Mouse (Mus musculus) CH12.LX (cell line): Measurements from ENCODE around the gene Aplp1. TPM values are rescaled to one million over a fixed set of nuclear protein-coding genes. Genes with fewer than 3 reads are reported as not detected.

Experiments
- DNase-seq: peaks from one replicate; pipeline ENCODE4 v3.0.0-alpha.2; 2013; ENCODE audit errors: extremely low read depth
- H3K27ac ChIP-seq: 2 replicates; pipeline ENCODE4 v1.5.1; 2012; ENCODE audit warnings: low read depth, mild to moderate bottlenecking, control low read depth, moderate library complexity; ENCODE audit not compliant: insufficient read depth
- H3K27me3 ChIP-seq: replicated peaks from 2 replicates; pipeline ENCODE3; 2012; ENCODE audit warnings: inconsistent platforms
- H3K36me3 ChIP-seq, 2 experiments: replicated peaks in 1 of 2; 2 replicates each; pipeline versions ENCODE3 to v1.6.1; 2012; ENCODE audit warnings: inconsistent platforms in 1 of 2, low read length in 1 of 2, mild to moderate bottlenecking in 1 of 2, mixed read lengths in 1 of 2, moderate library complexity in 1 of 2; ENCODE audit not compliant: control insufficient read depth in 1 of 2, insufficient read depth in 1 of 2
- H3K4me1 ChIP-seq, 2 experiments: 2 replicates each; pipeline ENCODE4 v1.6.1; 2012; ENCODE audit warnings: inconsistent platforms in 1 of 2, moderate library complexity in 1 of 2; ENCODE audit not compliant: insufficient read depth in 2 of 2, control insufficient read depth in 1 of 2
- H3K4me2 ChIP-seq: 2 replicates; pipeline ENCODE4 v1.6.1; 2012; ENCODE audit warnings: low read depth, mild to moderate bottlenecking, control low read depth; ENCODE audit not compliant: poor library complexity, insufficient read depth, severe bottlenecking
- H3K4me3 ChIP-seq, 3 experiments: fragments of 150-350 bp in 1 of 3; sonication (generic) in 1 of 3; replicated peaks in 1 of 3; 2 replicates each; pipeline versions ENCODE3 to v1.5.1; 2011 to 2012; ENCODE audit warnings: low read depth in 2 of 3, low read length in 2 of 3, mild to moderate bottlenecking in 2 of 3, moderate library complexity in 2 of 3, control low read depth in 1 of 3, improper control_type of control experiment in 1 of 3, inconsistent platforms in 1 of 3, mixed read lengths in 1 of 3; ENCODE audit not compliant: poor library complexity in 1 of 3
- H3K79me2 ChIP-seq: replicated peaks from 2 replicates; pipeline ENCODE4 v1.6.1; 2012; ENCODE audit warnings: mild to moderate bottlenecking, moderate library complexity; ENCODE audit not compliant: control insufficient read depth, poor library complexity, insufficient read depth, severe bottlenecking; ENCODE audit errors: extremely low read depth
- H3K9ac ChIP-seq: 2 replicates; pipeline ENCODE4 v1.6.1; 2012; ENCODE audit warnings: low read depth, mild to moderate bottlenecking, control low read depth, moderate library complexity; ENCODE audit not compliant: insufficient read depth
- H3K9me3 ChIP-seq: replicated peaks from 2 replicates; pipeline ENCODE3; 2012; ENCODE audit warnings: low read length, inconsistent platforms, mixed read lengths
- BHLHE40 ChIP-seq: IDR thresholded peaks from 2 replicates; pipeline ENCODE4 v1.6.1; 2011; ENCODE audit warnings: mild to moderate bottlenecking, low read depth, low read length, improper control_type of control experiment
- CHD1 ChIP-seq: IDR thresholded peaks from 2 replicates; pipeline ENCODE4 v1.6.1; 2012; ENCODE audit warnings: low read depth, low read length, improper control_type of control experiment, inconsistent platforms
- CHD2 ChIP-seq: IDR thresholded peaks from 2 replicates; pipeline ENCODE4 v1.6.1; 2011; ENCODE audit warnings: low read length, improper control_type of control experiment
- CTCF ChIP-seq, 2 experiments: IDR thresholded peaks in 1 of 2; conservative IDR thresholded peaks in 1 of 2; 2 replicates each; pipeline ENCODE4 v1.5.1; 2011 to 2012; ENCODE audit warnings: low read depth in 2 of 2, low read length in 2 of 2, improper control_type of control experiment in 1 of 2, inconsistent platforms in 1 of 2, mild to moderate bottlenecking in 1 of 2, moderate library complexity in 1 of 2
- E2F4 ChIP-seq: IDR thresholded peaks from 2 replicates; pipeline ENCODE4 v1.6.1; 2011; ENCODE audit warnings: low read depth, low read length, improper control_type of control experiment; ENCODE audit not compliant: insufficient replicate concordance
- ELF1 ChIP-seq: IDR thresholded peaks from 2 replicates; pipeline ENCODE4 v1.6.1; 2014; ENCODE audit warnings: low read depth, mild to moderate bottlenecking, inconsistent platforms, low read length, improper control_type of control experiment
- EP300 ChIP-seq: IDR thresholded peaks from 2 replicates; pipeline ENCODE4 v1.6.1; 2011; ENCODE audit warnings: low read length, improper control_type of control experiment
- ETS1 ChIP-seq: conservative IDR thresholded peaks from 2 replicates; pipeline ENCODE4 v1.6.1; 2012; ENCODE audit warnings: low read depth, mild to moderate bottlenecking, inconsistent platforms, low read length, improper control_type of control experiment, moderate library complexity
- GABPA ChIP-seq: IDR thresholded peaks from 2 replicates; pipeline ENCODE4 v1.6.1; 2012; ENCODE audit warnings: low read depth, low read length, improper control_type of control experiment, inconsistent platforms; ENCODE audit not compliant: insufficient replicate concordance
- HCFC1 ChIP-seq: IDR thresholded peaks from 2 replicates; pipeline ENCODE4 v1.6.1; 2012; ENCODE audit warnings: low read depth, mild to moderate bottlenecking, inconsistent platforms, low read length, improper control_type of control experiment
- IRF4 ChIP-seq: IDR thresholded peaks from 2 replicates; pipeline ENCODE4 v1.6.1; 2014; ENCODE audit warnings: low read depth, mild to moderate bottlenecking, inconsistent platforms, low read length, improper control_type of control experiment
- JUN ChIP-seq: IDR thresholded peaks from 2 replicates; pipeline ENCODE4 v1.6.1; 2011; ENCODE audit warnings: low read depth, mild to moderate bottlenecking, low read length, improper control_type of control experiment, moderate library complexity; ENCODE audit not compliant: insufficient read depth
- JUND ChIP-seq: conservative IDR thresholded peaks from 2 replicates; pipeline ENCODE4 v1.6.1; 2011; ENCODE audit warnings: low read depth, low read length, improper control_type of control experiment
- KAT2A ChIP-seq: IDR thresholded peaks from 2 replicates; pipeline ENCODE4 v1.6.1; 2012; ENCODE audit warnings: low read length, improper control_type of control experiment, inconsistent platforms; ENCODE audit not compliant: insufficient replicate concordance
- MAFK ChIP-seq: IDR thresholded peaks from 2 replicates; pipeline ENCODE4 v1.6.1; 2011; ENCODE audit warnings: low read length, improper control_type of control experiment; ENCODE audit not compliant: insufficient replicate concordance
- MAX ChIP-seq: IDR thresholded peaks from 2 replicates; pipeline ENCODE4 v1.6.1; 2011; ENCODE audit warnings: low read length, improper control_type of control experiment
- MAZ ChIP-seq: IDR thresholded peaks from 2 replicates; pipeline ENCODE4 v1.6.1; 2012; ENCODE audit warnings: low read depth, mild to moderate bottlenecking, inconsistent platforms, low read length, improper control_type of control experiment, moderate library complexity
- MEF2A ChIP-seq: IDR thresholded peaks from 2 replicates; pipeline ENCODE4 v1.6.1; 2014; ENCODE audit warnings: low read depth, mild to moderate bottlenecking, inconsistent platforms, low read length, improper control_type of control experiment, borderline replicate concordance
- MXI1 ChIP-seq: IDR thresholded peaks from 2 replicates; pipeline ENCODE4 v1.6.1; 2011; ENCODE audit warnings: mild to moderate bottlenecking, low read depth, low read length, improper control_type of control experiment
- MYC ChIP-seq: IDR thresholded peaks from 2 replicates; pipeline ENCODE4 v1.6.1; 2011; ENCODE audit warnings: low read depth, mild to moderate bottlenecking, improper control_type of control experiment, low read length
- NELFE ChIP-seq: IDR thresholded peaks from 2 replicates; pipeline ENCODE4 v1.6.1; 2011; ENCODE audit warnings: low read depth, low read length, improper control_type of control experiment
- NRF1 ChIP-seq: IDR thresholded peaks from 2 replicates; pipeline ENCODE4 v1.6.1; 2014; ENCODE audit warnings: low read depth, mild to moderate bottlenecking, inconsistent platforms, low read length, improper control_type of control experiment, moderate library complexity
- PAX5 ChIP-seq: IDR thresholded peaks from 2 replicates; pipeline ENCODE4 v1.6.1; 2012; ENCODE audit warnings: low read length, inconsistent platforms, mixed read lengths
- POLR2A ChIP-seq: IDR thresholded peaks from 2 replicates; pipeline ENCODE4 v1.6.1; 2011; ENCODE audit warnings: low read depth, mild to moderate bottlenecking, improper control_type of control experiment, low read length
- POLR2AphosphoS2 ChIP-seq: IDR thresholded peaks from 2 replicates; pipeline ENCODE4 v1.6.1; 2011; ENCODE audit warnings: low read depth, low read length, improper control_type of control experiment
- RAD21 ChIP-seq: IDR thresholded peaks from 2 replicates; pipeline ENCODE4 v1.6.1; 2011; ENCODE audit warnings: low read depth, mild to moderate bottlenecking, low read length, improper control_type of control experiment, moderate library complexity
- RCOR1 ChIP-seq: conservative IDR thresholded peaks from 2 replicates; pipeline ENCODE4 v1.6.1; 2012; ENCODE audit warnings: low read depth, mild to moderate bottlenecking, inconsistent platforms, low read length, improper control_type of control experiment
- SIN3A ChIP-seq: IDR thresholded peaks from 2 replicates; pipeline ENCODE4 v1.6.1; 2012; ENCODE audit warnings: low read length, improper control_type of control experiment, inconsistent platforms
- SMC3 ChIP-seq: IDR thresholded peaks from 2 replicates; pipeline ENCODE4 v1.6.1; 2011; ENCODE audit warnings: low read depth, low read length, improper control_type of control experiment
- TBP ChIP-seq: conservative IDR thresholded peaks from 2 replicates; pipeline ENCODE4 v1.6.1; 2011; ENCODE audit warnings: low read depth, low read length, improper control_type of control experiment
- TCF12 ChIP-seq: IDR thresholded peaks from 2 replicates; pipeline ENCODE4 v1.6.1; 2014; ENCODE audit warnings: low read depth, mild to moderate bottlenecking, inconsistent platforms, low read length, improper control_type of control experiment
- UBTF ChIP-seq: IDR thresholded peaks from 2 replicates; pipeline ENCODE4 v1.6.1; 2012; ENCODE audit warnings: low read depth, mild to moderate bottlenecking, inconsistent platforms, low read length, improper control_type of control experiment, moderate library complexity
- USF1 ChIP-seq: IDR thresholded peaks from 2 replicates; pipeline ENCODE4 v1.6.1; 2014; ENCODE audit warnings: low read depth, mild to moderate bottlenecking, inconsistent platforms, low read length, improper control_type of control experiment
- USF2 ChIP-seq: conservative IDR thresholded peaks from 2 replicates; pipeline ENCODE4 v1.6.1; 2011; ENCODE audit warnings: low read depth, low read length, improper control_type of control experiment
- ZC3H11A ChIP-seq: IDR thresholded peaks from 2 replicates; pipeline ENCODE4 v1.6.1; 2012; ENCODE audit warnings: low read depth, mild to moderate bottlenecking, inconsistent platforms, low read length, improper control_type of control experiment
- ZKSCAN1 ChIP-seq: IDR thresholded peaks from 2 replicates; pipeline ENCODE4 v1.6.1; 2012; ENCODE audit warnings: low read depth, inconsistent platforms, low read length, improper control_type of control experiment, borderline replicate concordance
- ZMIZ1 ChIP-seq: IDR thresholded peaks from 2 replicates; pipeline ENCODE4 v1.6.1; 2012; ENCODE audit warnings: low read depth, mild to moderate bottlenecking, inconsistent platforms, low read length, improper control_type of control experiment
- ZNF384 ChIP-seq: IDR thresholded peaks from 2 replicates; pipeline ENCODE4 v1.6.1; 2012; ENCODE audit warnings: low read depth, low read length, improper control_type of control experiment, inconsistent platforms
- dilution Hi-C: fragments of 300-500 bp; cut with MboI; formaldehyde crosslinking; loops from 2 replicates; pipeline ENCODE4 v1.14.3; 2020; ENCODE audit warnings: low sequenced_read_pairs; ENCODE audit not compliant: extremely low pct_unique_long_range_greater_than_20kb, extremely low pct_ligation_motif_present
- in situ Hi-C: fragments of 300-500 bp; cut with MboI; formaldehyde crosslinking; loops from 3 replicates; pipeline ENCODE4 v1.14.3; 2019; ENCODE audit warnings: low sequenced_read_pairs, low pct_ligation_motif_present, low pct_unique_long_range_greater_than_20kb, mixed read lengths
- polyA plus RNA-seq: library from polyadenylated mRNA; unstranded; fragments of >175 nt; gene quantifications from 2 replicates; pipeline ENCODE4 v1.2.1, GENCODE M21; 2012; ENCODE audit warnings: low read depth; ENCODE audit not compliant: insufficient read length
- total RNA-seq, 2 experiments: library from RNA; depleted of rRNA; stranded (reverse); fragments of 300-350 nt in 1 of 2; fragments of >200 nt in 1 of 2; gene quantifications; 2 replicates each; pipeline ENCODE4 v1.2.3; 2012 to 2014

The Aplp1 gene
- total and polyA plus RNA-seq, 3 experiments = 0.10 to 0.93 TPM; not detected in 1

- peaks cover 28% of the 10 kb centered on the region for H3K27me3 ChIP-seq
- H3K27ac ChIP-seq = no peak overlapping the region
- H3K9me3 ChIP-seq = no peaks in the 10 kb centered on the region
- TF ChIP-seq BHLHE40 (0 out of 2 replicates have a peak, but pooled peaks have one; percentile 44), POLR2A (no peak), HCFC1 (peak; percentile 69), CHD2 (no peak), EP300 (no peak), KAT2A (no peak), MEF2A (no peak), ZC3H11A (peak; percentile 89), JUN (no peak), ELF1 (0 out of 2 replicates have a peak, but pooled peaks have one; percentile 21), TBP (no peak), NRF1 (no peak), NELFE (no peak), RCOR1 (no peak), POLR2AphosphoS2 (no peak), JUND (no peak; the same call in 1 of the 2 replicates), ETS1 (no peak), USF1 (no peak), RAD21 (peak; percentile 87), MAZ (peak; percentile 98), TCF12 (no peak), USF2 (no peak), MAX (no peak), ZNF384 (no peak), MXI1 (peak; percentile 38; the same call in 1 of the 2 replicates), CTCF (conservative IDR thresholded peaks at IDR 0.05 in 1 of 2, IDR thresholded peaks at IDR 0.05 in 1 of 2; ENCODE audit: low read depth in 2 of 2, low read length in 2 of 2) (peak in 1 of 2 experiments; percentile 91; a peak in 2 of 4 replicates), MYC (peak; percentile 61; the same call in 1 of the 2 replicates), GABPA (no peak), PAX5 (no peak), IRF4 (no peak; the same call in 1 of the 2 replicates), ZKSCAN1 (no peak), CHD1 (no peak), ZMIZ1 (no peak), MAFK (no peak), UBTF (no peak), E2F4 (no peak), SMC3 (peak; percentile 97), SIN3A (peak; percentile 49; the same call in 1 of the 2 replicates)
- H3K79me2 ChIP-seq = no peaks in the 10 kb centered on the region
- in situ Hi-C loops (no loop called here), dilution Hi-C loops (no loop called here)
- no peak overlapping the region for H3K4me2 ChIP-seq
- H3K4me3 ChIP-seq = no peak overlapping the region
- H3K9ac ChIP-seq = no peak overlapping the region
- peaks cover 10 to 45% of the 10 kb centered on the region in 2 experiments for H3K4me1 ChIP-seq
- H3K36me3 ChIP-seq = peaks cover 19 to 25% of the 10 kb centered on the region in 2 experiments
- DNase-seq = peak; percentile 72
Measured at GRCm38 (mm10) chr7:30431793-30432192, 13.5 kb downstream of the Aplp1 start.
